Mouse (Mus musculus): Measurements from ENCODE around the gene Epha10.

DNA sequence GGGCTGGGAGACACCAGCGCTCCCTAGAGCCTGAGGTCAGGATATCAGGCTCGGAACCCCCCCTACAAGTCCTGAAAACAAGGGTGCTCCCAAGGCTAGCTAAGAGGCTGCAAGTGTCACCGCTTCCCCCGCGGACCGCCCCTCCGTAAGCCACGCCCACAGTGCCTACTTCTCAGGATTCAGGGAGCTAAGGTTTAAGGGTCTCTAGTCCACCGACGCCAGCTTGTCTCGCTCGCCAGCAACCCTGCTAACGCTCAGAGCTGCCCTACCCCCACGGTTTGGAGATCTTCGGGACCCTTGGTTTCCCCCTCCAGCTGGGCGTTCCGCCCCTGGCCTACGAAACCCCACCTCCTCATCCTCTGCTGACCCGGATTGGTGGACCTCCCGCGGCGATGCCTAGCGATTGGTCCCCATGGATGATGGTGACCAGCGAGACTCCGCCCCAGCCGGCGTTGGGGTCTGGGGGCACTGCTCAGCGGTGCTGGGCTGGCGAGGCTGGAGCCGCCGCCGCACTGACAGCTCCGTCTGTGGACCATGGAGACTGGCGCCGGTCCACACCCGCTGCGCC, 726 bp downstream of the Epha10 start:
- TF ChIP-seq CTCF (IDR thresholded peaks at IDR 0.05; ENCODE audit: low read depth) = no peak
- TF ChIP-seq EP300 (IDR thresholded peaks at IDR 0.05; ENCODE audit: low read depth) = no peak

All from liver, embryonic 14.5 days (tissue).